Mouse (Mus musculus) midbrain, postnatal 0 days (tissue): ENCODE measurements around the gene Itga6. TPM values are rescaled to one million over a fixed set of nuclear protein-coding genes. Genes with fewer than 3 reads are reported as not detected.
A peak's percentile ranks its signal among the peaks of the same experiment; 100 is the strongest.

Experiments
- ATAC-seq: fragments of 200-750 bp; cut with Nextera tagmentation; 2 replicates; pipeline ENCODE4 v1.8.0; 2017; ENCODE audit warnings: moderate number of reproducible peaks, mild to moderate bottlenecking, moderate TSS enrichment, moderate library complexity; ENCODE audit not compliant: low FRiP score
- DNase-seq: peaks from one replicate; pipeline ENCODE4 v3.0.0-alpha.2; 2015; ENCODE audit warnings: low spot score
- H3K27ac ChIP-seq: fragments of 300-500 bp; sonication (generic); 2 replicates; pipeline ENCODE4 v1.5.1; 2014; ENCODE audit warnings: low read depth, mild to moderate bottlenecking, low read length, mixed read lengths
- H3K27me3 ChIP-seq: fragments of 300-500 bp; sonication (generic); 2 replicates; pipeline ENCODE4 v1.6.1; 2014; ENCODE audit warnings: low read length, control low read depth, mixed read lengths; ENCODE audit not compliant: insufficient read depth
- H3K36me3 ChIP-seq: fragments of 300-500 bp; sonication (generic); 2 replicates; pipeline ENCODE4 v1.6.1; 2014; ENCODE audit warnings: low read length, control low read depth, mixed read lengths; ENCODE audit not compliant: insufficient read depth
- H3K4me1 ChIP-seq: fragments of 300-500 bp; sonication (generic); 2 replicates; pipeline ENCODE4 v1.6.1; 2014; ENCODE audit warnings: mild to moderate bottlenecking, control low read depth, antibody characterized with exemption, low read length, mixed read lengths; ENCODE audit not compliant: insufficient read depth
- H3K4me2 ChIP-seq: fragments of 300-500 bp; sonication (generic); 2 replicates; pipeline ENCODE4 v1.6.1; 2014; ENCODE audit warnings: low read depth, mild to moderate bottlenecking, low read length, mixed read lengths; ENCODE audit not compliant: poor library complexity, severe bottlenecking
- H3K4me3 ChIP-seq: fragments of 300-500 bp; sonication (generic); 2 replicates; pipeline ENCODE4 v1.5.1; 2014; ENCODE audit warnings: low read depth, mild to moderate bottlenecking, low read length, moderate library complexity
- H3K9ac ChIP-seq: fragments of 300-500 bp; sonication (generic); replicated peaks from 2 replicates; pipeline ENCODE4 v1.6.1; 2014; ENCODE audit warnings: mild to moderate bottlenecking, low read length, moderate library complexity, mixed read lengths; ENCODE audit not compliant: poor library complexity, severe bottlenecking
- H3K9me3 ChIP-seq: fragments of 300-500 bp; sonication (generic); 2 replicates; pipeline ENCODE4 v1.6.1; 2016; ENCODE audit warnings: low read length, control low read depth
- CTCF ChIP-seq: IDR thresholded peaks from 2 replicates; pipeline ENCODE4 v1.5.1; 2016; ENCODE audit warnings: antibody characterized with exemption, mild to moderate bottlenecking
- WGBS: fragments of 180-500 bp; shearing (Covaris S2); extraction: QIAGEN DNeasy Blood & Tissue Kit; methylation state at CpG from one replicate; pipeline ENCODE4 v1.1.7; 2014; 5-methylcytosine and 5-hydroxymethylcytosine counted together
- polyA plus RNA-seq: library from polyadenylated mRNA; unstranded; fragments of >200 nt; fragmentation: Nextera tagmentation; extraction: Ambion mirVana; gene quantifications from 2 replicates; pipeline ENCODE4 v1.2.1, GENCODE M21; 2015
- total RNA-seq: library from RNA; depleted of rRNA; stranded (reverse); fragments of >200 nt; gene quantifications from 2 replicates; pipeline ENCODE4 v1.2.3, GENCODE M21; 2014

Itga6 gene
- total and polyA plus RNA-seq, 2 experiments from 2014 or later, result 16.0 to 38.9 TPM

DNA sequence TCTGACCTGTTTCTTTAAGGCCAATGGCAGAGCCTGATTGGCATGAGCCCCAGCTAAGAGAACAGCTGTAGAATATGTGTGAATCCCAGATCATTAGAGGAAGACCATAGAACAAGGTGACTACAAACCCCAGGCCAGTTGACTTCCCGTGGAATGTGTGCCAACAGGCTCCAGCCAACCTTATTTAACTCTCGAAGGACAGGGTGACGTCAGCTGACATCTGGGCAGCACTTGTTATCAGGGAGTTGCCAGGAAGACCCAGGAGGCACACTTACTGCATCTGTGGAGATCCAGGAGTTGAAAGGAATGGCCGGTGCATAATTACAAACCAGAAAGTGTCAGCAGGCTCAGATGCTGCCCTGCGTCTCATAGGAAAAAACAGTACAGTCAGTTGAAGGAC lies 16.6 kb upstream of the Itga6 start:
- no peaks in the 10 kb centered on the region for H3K36me3 ChIP-seq

DNA sequence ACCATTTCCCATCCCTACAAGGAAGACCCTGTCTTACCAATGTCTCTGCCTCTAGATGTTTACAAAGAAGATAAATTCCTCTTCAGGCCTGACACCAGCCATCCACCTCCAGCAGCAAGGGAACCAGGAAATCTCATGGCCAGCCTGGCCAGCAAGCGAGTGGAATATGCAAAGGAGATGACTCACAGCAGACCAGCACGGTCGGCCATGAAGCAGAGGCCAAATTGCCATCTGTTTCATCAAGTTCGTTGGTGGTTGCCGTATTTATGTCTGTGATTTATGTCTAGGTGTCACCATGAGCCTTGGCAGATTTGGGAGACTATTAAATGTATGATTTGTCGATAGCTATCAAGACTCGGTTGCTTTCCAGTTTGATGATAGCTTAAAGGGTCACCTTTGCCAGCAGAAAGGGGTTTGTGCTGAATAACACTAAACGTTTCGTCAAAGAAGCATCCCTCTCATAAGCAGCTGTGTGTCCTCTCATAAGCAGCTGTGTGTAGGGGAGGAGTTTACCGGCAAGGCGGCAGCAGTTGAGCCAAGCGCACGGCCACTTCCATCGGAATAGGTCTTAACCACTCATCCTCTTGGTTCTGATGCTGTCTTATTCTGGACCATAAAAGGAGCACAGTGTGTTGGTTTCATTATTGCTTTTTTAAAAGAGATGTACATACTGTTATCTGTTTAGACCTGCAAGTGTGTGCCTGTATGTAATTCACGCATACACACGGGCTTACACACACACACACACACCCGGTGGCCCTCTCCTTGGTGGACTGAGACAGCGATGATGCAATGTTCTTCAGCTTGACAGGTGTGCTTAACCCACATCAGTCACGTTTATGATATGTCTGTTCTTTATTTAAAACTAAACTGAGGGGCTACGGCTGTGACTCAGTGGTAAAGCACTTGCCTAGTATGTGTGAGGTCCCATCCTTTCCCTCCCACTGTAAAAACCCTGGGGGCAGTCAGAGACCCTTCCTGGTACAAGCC lies 14.5 kb upstream of the Itga6 start:
- TF ChIP-seq CTCF, result no peak
- H3K4me1 ChIP-seq, result no peaks in the 10 kb centered on the region
- no peaks in the 10 kb centered on the region for H3K9me3 ChIP-seq
- no peak overlapping the region for H3K4me3 ChIP-seq
- no peaks in the 10 kb centered on the region for H3K36me3 ChIP-seq
- no peak for DNase-seq
- WGBS, result 89% methylated on average over 20 of the region's 20 CpGs
- no peak for ATAC-seq
- H3K9ac ChIP-seq, result no peak overlapping the region
- no peak overlapping the region for H3K4me2 ChIP-seq
- H3K27ac ChIP-seq, result no peak overlapping the region
- H3K27me3 ChIP-seq, result no peaks in the 10 kb centered on the region

More for the DNA sequence above, 16.6 kb upstream of the Itga6 start:
- DNase-seq, result no peak
- no peak overlapping the region for H3K4me2 ChIP-seq
- H3K4me3 ChIP-seq, result no peak overlapping the region
- H3K9me3 ChIP-seq, result no peaks in the 10 kb centered on the region
- no peaks in the 10 kb centered on the region for H3K27me3 ChIP-seq
- ATAC-seq, result no peak
- H3K9ac ChIP-seq, result no peak overlapping the region
- no peak overlapping the region for H3K27ac ChIP-seq
- no peak for TF ChIP-seq CTCF
- 60% methylated on average over 5 of the region's 5 CpGs for WGBS
- H3K4me1 ChIP-seq, result no peaks in the 10 kb centered on the region

DNA sequence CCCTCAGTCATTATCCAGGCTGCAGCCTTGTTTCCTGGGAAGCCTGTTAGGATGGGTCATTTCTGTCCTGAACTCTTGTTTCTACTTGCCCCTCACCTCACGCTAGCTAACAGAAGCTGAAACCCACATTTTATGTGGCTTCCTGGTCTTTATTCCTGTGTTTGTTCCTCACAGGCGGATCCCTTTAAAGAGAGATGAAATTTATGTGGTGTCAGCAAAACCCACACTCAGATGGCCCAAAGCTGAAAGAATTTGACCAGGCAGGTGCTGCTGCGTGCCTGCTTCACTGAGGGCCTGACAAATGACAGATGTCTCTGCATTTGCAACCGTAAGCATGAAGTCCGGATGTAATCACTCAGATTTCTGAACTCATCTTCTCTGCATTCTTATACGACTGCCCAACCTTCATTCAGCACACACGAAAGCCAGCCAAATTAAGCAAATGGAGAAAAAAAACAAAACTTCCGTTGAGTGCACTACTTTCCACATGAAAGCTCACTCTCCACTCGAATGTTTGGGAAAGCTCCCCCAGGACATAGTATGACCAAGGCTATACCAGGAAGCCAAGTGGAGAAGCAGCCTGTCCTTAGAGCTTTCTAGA lies 10.5 kb upstream of the Itga6 start:
- WGBS, result 81% methylated on average over 9 of the region's 9 CpGs
- no peaks in the 10 kb centered on the region for H3K27me3 ChIP-seq
- no peaks in the 10 kb centered on the region for H3K36me3 ChIP-seq

DNA sequence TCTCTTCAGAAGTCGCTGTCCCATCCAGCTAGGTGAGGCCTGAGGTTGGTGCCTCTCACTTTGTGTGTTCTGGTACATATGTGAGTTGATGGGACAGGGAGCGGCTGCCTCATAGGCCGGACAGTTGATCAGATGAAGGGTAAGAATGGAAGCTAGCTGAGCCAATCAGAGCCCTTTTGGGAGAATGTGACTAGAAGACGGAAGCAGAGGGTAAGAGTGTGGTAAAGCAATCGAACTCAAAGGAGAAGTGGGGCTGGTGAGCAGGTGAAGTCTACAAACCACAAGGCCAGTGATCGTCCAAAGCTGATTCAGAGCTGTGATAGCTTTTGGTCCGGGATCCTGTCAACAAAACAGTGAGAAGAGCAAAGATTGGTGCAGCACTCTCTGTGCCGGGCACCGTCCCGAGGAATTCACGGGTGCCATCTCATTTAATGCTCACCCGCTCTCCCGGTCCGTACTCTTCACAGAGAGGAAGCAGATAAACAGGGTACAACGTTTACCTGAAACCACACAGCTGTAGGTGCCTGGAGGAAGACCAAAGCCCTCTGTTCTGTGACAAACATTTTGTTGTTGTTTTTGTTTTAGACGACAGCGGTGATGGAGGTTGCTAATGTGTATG lies 9.8 kb upstream of the Itga6 start:
- H3K27me3 ChIP-seq, result no peaks in the 10 kb centered on the region
- no peak overlapping the region for H3K4me3 ChIP-seq
- 94% methylated on average over 17 of the region's 17 CpGs for WGBS
- H3K9ac ChIP-seq, result no peak overlapping the region
- no peak for DNase-seq
- no peaks in the 10 kb centered on the region for H3K4me1 ChIP-seq
- H3K36me3 ChIP-seq, result no peaks in the 10 kb centered on the region
- H3K9me3 ChIP-seq, result no peaks in the 10 kb centered on the region
- no peak overlapping the region for H3K4me2 ChIP-seq
- H3K27ac ChIP-seq, result no peak overlapping the region
- no peak for TF ChIP-seq CTCF
- ATAC-seq, result no peak

More for the DNA sequence above, 10.5 kb upstream of the Itga6 start:
- DNase-seq (no peak), ATAC-seq (no peak)
- no peak for TF ChIP-seq CTCF
- no peak overlapping the region for H3K4me2 ChIP-seq
- H3K27ac ChIP-seq, result no peak overlapping the region
- no peak overlapping the region for H3K4me3 ChIP-seq
- no peaks in the 10 kb centered on the region for H3K9me3 ChIP-seq
- H3K9ac ChIP-seq, result no peak overlapping the region
- H3K4me1 ChIP-seq, result no peaks in the 10 kb centered on the region

DNA sequence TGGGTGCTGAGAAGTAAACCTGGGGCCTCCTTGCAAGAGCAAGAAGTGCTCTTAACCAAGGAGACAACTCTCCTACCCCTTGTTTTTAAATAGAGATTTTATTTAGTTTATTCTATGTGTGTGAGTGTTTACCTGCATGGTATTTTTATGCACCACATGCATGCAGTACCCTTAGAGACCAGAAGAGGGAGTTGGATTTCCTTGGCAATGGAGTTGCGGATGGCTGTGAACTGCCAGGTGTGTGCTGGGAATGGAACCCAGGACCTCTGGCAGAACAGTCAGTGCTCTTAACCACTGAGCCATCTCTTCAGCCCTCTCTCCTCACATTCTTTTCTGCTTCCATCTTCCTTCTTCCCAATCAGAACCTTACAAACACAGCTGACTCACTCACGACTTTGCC lies 9.2 kb upstream of the Itga6 start:
- Histone ChIP-seq H3K4me2 (no peak overlapping the region), H3K27me3 (no peaks in the 10 kb centered on the region), H3K36me3 (no peaks in the 10 kb centered on the region), H3K27ac (no peak overlapping the region), H3K4me3 (no peak overlapping the region), H3K4me1 (no peaks in the 10 kb centered on the region), H3K9me3 (no peaks in the 10 kb centered on the region), H3K9ac (no peak overlapping the region)
- DNase-seq, result no peak
- peak; percentile 43 for TF ChIP-seq CTCF
- WGBS, result 92% methylated on average over 2 of the region's 2 CpGs
- ATAC-seq, result no peak
